Mouse (Mus musculus): ENCODE results near the gene Tubb4a. TPM values are rescaled to one million over a fixed set of nuclear protein-coding genes. Genes with fewer than 3 reads are reported as not detected.

Gene Tubb4a
- polyA plus RNA-seq, 1 experiment from 2014 or later, result 165 TPM

- H3K36me3 ChIP-seq (ENCODE audit: control insufficient read depth, insufficient read depth, low read length), result no peaks in the 10 kb centered on the region
- 90% methylated on average over 3 of the region's 3 CpGs for WGBS
These were observed 6.6 kb upstream of the Tubb4a start for GRCm38 (mm10) chr17:57094222-57094621.

GRCm38 (mm10) chr17:57085970-57086757, 1.4 kb downstream of the Tubb4a start:
- Histone ChIP-seq H3K27ac (ENCODE audit: low read depth, low read length) (no peak overlapping the region), H3K4me1 (replicated peaks; ENCODE audit: control insufficient read depth, insufficient read depth, low read length) (no peaks in the 10 kb centered on the region), H3K4me2 (replicated peaks; ENCODE audit: low read depth, low read length) (no peak overlapping the region; the same call in 1 of the 2 replicates), H3K9me3 (ENCODE audit: control insufficient read depth, low read length) (no peaks in the 10 kb centered on the region), H3K27me3 (ENCODE audit: control insufficient read depth, insufficient read depth, low read length) (0 out of 2 replicates have a peak, but pooled peaks cover 4% of the 10 kb centered on the region), H3K36me3 (ENCODE audit: control insufficient read depth, insufficient read depth, low read length) (no peaks in the 10 kb centered on the region), H3K4me3 (ENCODE audit: low read depth, low read length) (peak overlapping the region; percentile 47), H3K9ac (ENCODE audit: low read depth, low read length) (no peak overlapping the region)
- no peak for DNase-seq (ENCODE audit: low spot score)
- WGBS, result 89% methylated on average over 11 of the region's 11 CpGs
- no peak for ATAC-seq (ENCODE audit: low FRiP score)

More at GRCm38 (mm10) chr17:57094222-57094621, 6.6 kb upstream of the Tubb4a start:
- no peak overlapping the region for H3K4me3 ChIP-seq (ENCODE audit: low read depth, low read length)
- H3K27me3 ChIP-seq (ENCODE audit: control insufficient read depth, insufficient read depth, low read length), result no peaks in the 10 kb centered on the region
- H3K9ac ChIP-seq (ENCODE audit: low read depth, low read length), result no peak overlapping the region
- H3K9me3 ChIP-seq (ENCODE audit: control insufficient read depth, low read length), result no peaks in the 10 kb centered on the region
- no peak overlapping the region for H3K27ac ChIP-seq (ENCODE audit: low read depth, low read length)
- no peak overlapping the region for H3K4me2 ChIP-seq (replicated peaks; ENCODE audit: low read depth, low read length)
- DNase-seq (ENCODE audit: low spot score) (no peak), ATAC-seq (ENCODE audit: low FRiP score) (no peak)
- no peaks in the 10 kb centered on the region for H3K4me1 ChIP-seq (replicated peaks; ENCODE audit: control insufficient read depth, insufficient read depth, low read length)

- 88% methylated on average over 5 of the region's 5 CpGs for WGBS
- no peak for ATAC-seq (ENCODE audit: low FRiP score)
These were observed 5.1 kb downstream of the Tubb4a start for GRCm38 (mm10) chr17:57082481-57082880.

GRCm38 (mm10) chr17:57081234-57081842, 6.2 kb downstream of the Tubb4a start:
- H3K9ac ChIP-seq (ENCODE audit: low read depth, low read length), result no peak overlapping the region
- no peak for DNase-seq (ENCODE audit: low spot score)
- H3K36me3 ChIP-seq (ENCODE audit: control insufficient read depth, insufficient read depth, low read length), result no peaks in the 10 kb centered on the region
- no peaks in the 10 kb centered on the region for H3K4me1 ChIP-seq (replicated peaks; ENCODE audit: control insufficient read depth, insufficient read depth, low read length)
- no peaks in the 10 kb centered on the region for H3K9me3 ChIP-seq (ENCODE audit: control insufficient read depth, low read length)
- no peak for ATAC-seq (ENCODE audit: low FRiP score)
- no peak overlapping the region for H3K4me2 ChIP-seq (replicated peaks; ENCODE audit: low read depth, low read length)
- H3K27me3 ChIP-seq (ENCODE audit: control insufficient read depth, insufficient read depth, low read length), result no peaks in the 10 kb centered on the region
- H3K4me3 ChIP-seq (ENCODE audit: low read depth, low read length), result no peak overlapping the region
- H3K27ac ChIP-seq (ENCODE audit: low read depth, low read length), result no peak overlapping the region
- WGBS, result 95% methylated on average over 31 of the region's 31 CpGs

More at GRCm38 (mm10) chr17:57082481-57082880, 5.1 kb downstream of the Tubb4a start:
- Histone ChIP-seq H3K36me3 (ENCODE audit: control insufficient read depth, insufficient read depth, low read length) (no peaks in the 10 kb centered on the region), H3K4me1 (replicated peaks; ENCODE audit: control insufficient read depth, insufficient read depth, low read length) (no peaks in the 10 kb centered on the region), H3K9me3 (ENCODE audit: control insufficient read depth, low read length) (no peaks in the 10 kb centered on the region), H3K27me3 (ENCODE audit: control insufficient read depth, insufficient read depth, low read length) (0 out of 2 replicates have a peak, but pooled peaks cover 1% of the 10 kb centered on the region), H3K9ac (ENCODE audit: low read depth, low read length) (no peak overlapping the region), H3K27ac (ENCODE audit: low read depth, low read length) (no peak overlapping the region), H3K4me2 (replicated peaks; ENCODE audit: low read depth, low read length) (no peak overlapping the region), H3K4me3 (ENCODE audit: low read depth, low read length) (no peak overlapping the region)
- DNase-seq (ENCODE audit: low spot score), result no peak

GRCm38 (mm10) chr17:57079919-57080318, 7.7 kb downstream of the Tubb4a start:
- no peaks in the 10 kb centered on the region for H3K27me3 ChIP-seq (ENCODE audit: control insufficient read depth, insufficient read depth, low read length)
- H3K27ac ChIP-seq (ENCODE audit: low read depth, low read length), result no peak overlapping the region
- no peaks in the 10 kb centered on the region for H3K9me3 ChIP-seq (ENCODE audit: control insufficient read depth, low read length)
- no peaks in the 10 kb centered on the region for H3K4me1 ChIP-seq (replicated peaks; ENCODE audit: control insufficient read depth, insufficient read depth, low read length)
- H3K9ac ChIP-seq (ENCODE audit: low read depth, low read length), result no peak overlapping the region
- WGBS, result 75% methylated on average over 3 of the region's 3 CpGs
- no peak overlapping the region for H3K4me2 ChIP-seq (replicated peaks; ENCODE audit: low read depth, low read length)
- no peak overlapping the region for H3K4me3 ChIP-seq (ENCODE audit: low read depth, low read length)
- DNase-seq (ENCODE audit: low spot score), result no peak
- no peak for ATAC-seq (ENCODE audit: low FRiP score)
- H3K36me3 ChIP-seq (ENCODE audit: control insufficient read depth, insufficient read depth, low read length), result no peaks in the 10 kb centered on the region

GRCm38 (mm10) chr17:57078336-57078735, 9.2 kb downstream of the Tubb4a start, which contains the start of gene Dennd1c:
Gene Dennd1c, minus strand, starts transcription at chr17:57078514.
- no peaks in the 10 kb centered on the region for H3K36me3 ChIP-seq (ENCODE audit: control insufficient read depth, insufficient read depth, low read length)
- H3K4me2 ChIP-seq (replicated peaks; ENCODE audit: low read depth, low read length), result no peak within 1 kb of the TSS
- ATAC-seq (ENCODE audit: low FRiP score), result no peak
- no peaks in the 10 kb centered on the region for H3K27me3 ChIP-seq (ENCODE audit: control insufficient read depth, insufficient read depth, low read length)
- WGBS, result 41% methylated on average over 6 of the region's 6 CpGs
- DNase-seq (ENCODE audit: low spot score), result no peak
- H3K4me1 ChIP-seq (replicated peaks; ENCODE audit: control insufficient read depth, insufficient read depth, low read length), result no peaks in the 10 kb centered on the region
- H3K9ac ChIP-seq (ENCODE audit: low read depth, low read length), result no peak within 1 kb of the TSS
- no peak within 1 kb of the TSS for H3K27ac ChIP-seq (ENCODE audit: low read depth, low read length)
- H3K9me3 ChIP-seq (ENCODE audit: control insufficient read depth, low read length), result no peaks in the 10 kb centered on the region
- H3K4me3 ChIP-seq (ENCODE audit: low read depth, low read length), result no peak within 1 kb of the TSS

GRCm38 (mm10) chr17:57076916-57077315, 10.7 kb downstream of the Tubb4a start:
- no peak for ATAC-seq (ENCODE audit: low FRiP score)
- no peak for DNase-seq (ENCODE audit: low spot score)
- Histone ChIP-seq H3K36me3 (ENCODE audit: control insufficient read depth, insufficient read depth, low read length) (no peaks in the 10 kb centered on the region), H3K4me1 (replicated peaks; ENCODE audit: control insufficient read depth, insufficient read depth, low read length) (no peaks in the 10 kb centered on the region), H3K9me3 (ENCODE audit: control insufficient read depth, low read length) (no peaks in the 10 kb centered on the region), H3K4me2 (replicated peaks; ENCODE audit: low read depth, low read length) (no peak overlapping the region), H3K27ac (ENCODE audit: low read depth, low read length) (no peak overlapping the region), H3K9ac (ENCODE audit: low read depth, low read length) (no peak overlapping the region), H3K27me3 (ENCODE audit: control insufficient read depth, insufficient read depth, low read length) (no peaks in the 10 kb centered on the region), H3K4me3 (ENCODE audit: low read depth, low read length) (no peak overlapping the region)
- 66% methylated on average over 3 of the region's 3 CpGs for WGBS

- 0 out of 2 replicates have a peak, but pooled peaks cover 2% of the 10 kb centered on the region for H3K4me1 ChIP-seq (replicated peaks; ENCODE audit: control insufficient read depth, insufficient read depth, low read length)
- H3K4me2 ChIP-seq (replicated peaks; ENCODE audit: low read depth, low read length), result 0 out of 2 replicates have a peak overlapping the region, but pooled peaks have one; percentile 0
- DNase-seq (ENCODE audit: low spot score) (peak; percentile 80), ATAC-seq (ENCODE audit: low FRiP score) (peak; percentile 73)
- peak overlapping the region; percentile 6; the same call in 1 of the 2 replicates for H3K4me3 ChIP-seq (ENCODE audit: low read depth, low read length)
- no peaks in the 10 kb centered on the region for H3K27me3 ChIP-seq (ENCODE audit: control insufficient read depth, insufficient read depth, low read length)
- H3K36me3 ChIP-seq (ENCODE audit: control insufficient read depth, insufficient read depth, low read length), result no peaks in the 10 kb centered on the region
- WGBS, result 5% methylated on average over 11 of the region's 11 CpGs
- H3K27ac ChIP-seq (ENCODE audit: low read depth, low read length), result no peak overlapping the region
- H3K9me3 ChIP-seq (ENCODE audit: control insufficient read depth, low read length), result no peaks in the 10 kb centered on the region
- H3K9ac ChIP-seq (ENCODE audit: low read depth, low read length), result no peak overlapping the region
These were observed 16.9 kb downstream of the Tubb4a start for GRCm38 (mm10) chr17:57070699-57071098.
